Mouse (Mus musculus): Measurements from ENCODE around the gene Sgcd.

- TF ChIP-seq CTCF (IDR thresholded peaks at IDR 0.05; ENCODE audit: insufficient read depth, low read depth, low read length) (no peak), POLR2A (IDR thresholded peaks at IDR 0.05; ENCODE audit: insufficient read depth, low read depth, low read length) (no peak)
Observed at GRCm38 (mm10) chr11:47268556-47268955, 720.2 kb downstream of the Sgcd start.

Measured in olfactory bulb, adult 2 months (tissue).